Mouse (Mus musculus) lung, adult 2 months (tissue): ENCODE data around the gene Kcne3. TPM values are rescaled to one million over a fixed set of nuclear protein-coding genes. Genes with fewer than 3 reads are reported as not detected.
A peak's percentile ranks its signal among the peaks of the same experiment; 100 is the strongest.

ENCODE experiments used
- DNase-seq: peaks from one replicate; pipeline ENCODE4 v3.0.0; 2022
- H3K4me1 ChIP-seq: fragments of 200-500 bp; 2 replicates; pipeline ENCODE4 v1.6.1; 2011; ENCODE audit warnings: low read length; ENCODE audit not compliant: control insufficient read depth, insufficient read depth
- H3K4me3 ChIP-seq: fragments of 200-500 bp; replicated peaks from 2 replicates; pipeline ENCODE3; 2011; ENCODE audit warnings: low read depth, mild to moderate bottlenecking, control low read depth, low read length; ENCODE audit errors: extremely low read depth
- CTCF ChIP-seq: fragments of 200-500 bp; IDR thresholded peaks from 2 replicates; pipeline ENCODE4 v1.5.1; 2011; ENCODE audit warnings: mild to moderate bottlenecking, low read length, control low read depth; ENCODE audit not compliant: insufficient read depth
- POLR2A ChIP-seq: fragments of 200-500 bp; IDR thresholded peaks from 2 replicates; pipeline ENCODE4 v1.6.1; 2011; ENCODE audit warnings: low read depth, mild to moderate bottlenecking, control low read depth, low read length, borderline replicate concordance; ENCODE audit errors: extremely low read depth
- WGBS: fragments of 180-500 bp; shearing (Covaris S2); methylation state at CpG from one replicate; pipeline ENCODE4 v1.1.7; 2018; 5-methylcytosine and 5-hydroxymethylcytosine counted together
- polyA plus RNA-seq: library from polyadenylated mRNA; depleted of rRNA; stranded (reverse); fragments of >200 nt; gene quantifications from 2 replicates; pipeline ENCODE4 v1.2.3, GENCODE M21; 2012

The Kcne3 gene
- polyA plus RNA-seq, 1 experiment: 5.8 TPM

DNA sequence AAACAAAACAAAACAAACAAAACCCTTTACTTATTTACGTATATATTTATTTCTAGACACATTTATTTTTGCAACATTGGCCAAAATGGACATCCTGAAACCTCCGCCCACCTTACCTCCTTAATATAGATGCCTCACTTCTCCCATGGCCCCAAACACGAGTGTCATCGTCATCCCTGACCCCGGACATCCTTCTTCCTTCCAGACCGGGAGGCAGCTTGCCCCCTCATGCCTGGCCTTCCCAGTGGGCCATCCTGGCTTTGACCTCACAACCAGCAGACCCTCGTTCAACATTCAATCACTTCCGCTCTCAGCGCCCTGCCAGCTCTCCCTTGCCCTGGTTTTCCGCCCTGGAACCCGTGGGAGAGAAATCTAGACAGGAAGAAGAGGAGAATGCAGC is 25.7 kb upstream of the Kcne3 start:
- Histone ChIP-seq H3K4me1 (no peaks in the 10 kb centered on the region), H3K4me3 (no peak overlapping the region)
- no peak for DNase-seq
- TF ChIP-seq POLR2A (no peak), CTCF (no peak)
- 66% methylated on average over 11 of the region's 11 CpGs for WGBS

DNA sequence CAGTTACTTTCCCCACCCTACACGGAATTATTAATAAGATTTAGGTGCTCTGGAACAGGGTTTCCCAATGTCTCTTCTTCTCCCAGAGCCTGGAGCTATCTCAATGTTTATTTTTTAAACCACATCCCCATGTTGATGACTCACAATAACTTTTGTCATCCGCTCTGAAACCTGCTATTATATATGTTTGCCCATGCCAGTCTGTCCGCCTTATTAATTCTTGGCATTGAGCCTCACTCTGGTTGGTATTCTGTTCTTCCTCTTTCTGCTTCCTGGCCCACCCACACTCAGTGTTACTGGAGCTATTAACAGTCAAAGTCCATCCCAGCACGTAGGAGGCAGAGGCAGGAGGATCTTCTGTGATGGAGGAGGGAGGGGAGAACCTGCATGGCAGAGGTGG is 18.6 kb upstream of the Kcne3 start:
- no peak overlapping the region for H3K4me3 ChIP-seq

GRCm38 (mm10) chr7:100159105-100159841 is 17.0 kb upstream of the Kcne3 start, which contains the start of gene Lipt2:
Lipt2 (plus strand) TSS chr7:100159277.
- TF ChIP-seq POLR2A: peak; percentile 80; the same call in 1 of the 2 replicates
- no peak for TF ChIP-seq CTCF
- Histone ChIP-seq H3K4me3 (peak within 1 kb of the TSS; percentile 89), H3K4me1 (peaks cover 5% of the 10 kb centered on the region)
- DNase-seq: peak; percentile 88
- under 1% methylated on average over 78 of the region's 78 CpGs for WGBS

More for the DNA sequence above, 18.6 kb upstream of the Kcne3 start:
- 49% methylated on average over 4 of the region's 4 CpGs for WGBS
- DNase-seq: no peak
- TF ChIP-seq POLR2A: no peak
- no peak for TF ChIP-seq CTCF
- H3K4me1 ChIP-seq: peaks cover 5% of the 10 kb centered on the region

GRCm38 (mm10) chr7:100160006-100160405 is 16.3 kb upstream of the Kcne3 start:
- Histone ChIP-seq H3K4me1 (peaks cover 5% of the 10 kb centered on the region), H3K4me3 (peak overlapping the region; percentile 40)
- DNase-seq: no peak
- 45% methylated on average over 7 of the region's 7 CpGs for WGBS
- TF ChIP-seq POLR2A: no peak
- TF ChIP-seq CTCF: no peak

- H3K4me3 ChIP-seq: no peak overlapping the region
- TF ChIP-seq CTCF: no peak
- no peak for TF ChIP-seq POLR2A
- no peak for DNase-seq
- WGBS: 54% methylated on average over 4 of the region's 4 CpGs
- peaks cover 5% of the 10 kb centered on the region for H3K4me1 ChIP-seq
These were observed 12.8 kb upstream of the Kcne3 start for GRCm38 (mm10) chr7:100163506-100163905.

DNA sequence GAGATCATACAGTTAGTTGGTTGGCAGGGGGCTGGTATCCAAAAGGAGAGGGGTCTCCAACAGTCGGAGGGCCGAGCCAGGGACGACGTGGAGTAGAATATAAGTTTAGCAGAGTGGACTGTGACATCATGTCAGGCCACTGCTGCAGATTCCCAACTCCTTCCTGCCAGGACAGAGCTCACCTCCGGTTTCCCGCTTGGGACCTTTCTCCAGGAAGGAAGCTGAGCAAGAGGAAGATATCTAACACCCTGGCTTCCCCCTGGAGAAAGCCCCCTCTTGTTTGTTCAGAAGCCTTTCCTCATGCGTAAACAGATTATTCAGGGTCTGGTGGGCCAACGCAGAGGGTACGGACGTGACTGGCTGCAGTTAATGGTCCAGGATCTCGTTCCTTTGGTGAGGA is 7.6 kb upstream of the Kcne3 start:
- H3K4me1 ChIP-seq: no peaks in the 10 kb centered on the region
- H3K4me3 ChIP-seq: no peak overlapping the region
- TF ChIP-seq CTCF (no peak), POLR2A (no peak)
- DNase-seq: no peak
- WGBS: 53% methylated on average over 11 of the region's 11 CpGs

GRCm38 (mm10) chr7:100170756-100171155 is 5.5 kb upstream of the Kcne3 start:
- DNase-seq: no peak
- TF ChIP-seq CTCF: no peak
- TF ChIP-seq POLR2A: no peak
- H3K4me3 ChIP-seq: no peak overlapping the region
- H3K4me1 ChIP-seq: no peaks in the 10 kb centered on the region
- WGBS: 54% methylated on average over 4 of the region's 4 CpGs

GRCm38 (mm10) chr7:100178016-100178890 is 2.0 kb downstream of the Kcne3 start:
- DNase-seq: peak; percentile 61
- peak overlapping the region; percentile 59 for H3K4me3 ChIP-seq
- 10% methylated on average over 30 of the region's 30 CpGs for WGBS
- peaks cover 5% of the 10 kb centered on the region; the same call in 1 of the 2 replicates for H3K4me1 ChIP-seq
- 0 out of 2 replicates have a peak, but pooled peaks have one; percentile 1 for TF ChIP-seq POLR2A
- TF ChIP-seq CTCF: no peak

DNA sequence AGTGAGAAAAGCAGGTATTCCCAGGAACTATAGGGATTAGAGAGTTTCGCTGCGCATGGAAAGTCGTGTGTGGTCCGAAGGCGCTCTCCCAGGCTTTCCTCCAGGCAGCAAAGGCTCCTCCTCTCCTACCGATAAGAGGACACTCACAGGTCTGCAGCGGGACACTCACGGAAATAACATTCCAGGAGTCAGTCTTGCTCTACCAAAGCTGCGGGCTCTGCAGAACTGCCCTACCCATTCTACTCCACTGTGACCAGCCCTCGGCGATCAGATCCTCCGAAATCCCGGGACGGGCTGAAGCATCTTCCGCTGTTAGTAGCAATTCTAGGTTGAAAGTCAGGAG is 2.6 kb downstream of the Kcne3 start:
- WGBS: 3% methylated on average over 15 of the region's 15 CpGs
- TF ChIP-seq POLR2A (no peak), CTCF (no peak)
- Histone ChIP-seq H3K4me3 (peak overlapping the region; percentile 59), H3K4me1 (peaks cover 5% of the 10 kb centered on the region; the same call in 1 of the 2 replicates)
- no peak for DNase-seq
